Mouse (Mus musculus) embryonic facial prominence, embryonic 10.5 days (tissue): Measurements from ENCODE around the gene Myh9. TPM values are rescaled to one million over a fixed set of nuclear protein-coding genes. Genes with fewer than 3 reads are reported as not detected.

Experiments used
- DNase-seq: peaks from one replicate; pipeline ENCODE4 v3.0.0-alpha.2; 2017; ENCODE audit warnings: low spot score
- H3K27ac ChIP-seq: fragments of 300-500 bp; sonication (generic); replicated peaks from 2 replicates; pipeline ENCODE4 v1.5.1; 2016; ENCODE audit warnings: mild to moderate bottlenecking
- H3K27me3 ChIP-seq: fragments of 300-500 bp; sonication (generic); replicated peaks from 2 replicates; pipeline ENCODE4 v1.6.1; 2016; ENCODE audit warnings: low read depth, mild to moderate bottlenecking; ENCODE audit not compliant: poor library complexity, severe bottlenecking
- H3K36me3 ChIP-seq: fragments of 300-500 bp; sonication (generic); replicated peaks from 2 replicates; pipeline ENCODE4 v1.6.1; 2016; ENCODE audit warnings: mild to moderate bottlenecking, moderate library complexity
- H3K4me1 ChIP-seq: fragments of 300-500 bp; sonication (generic); 2 replicates; pipeline ENCODE4 v1.6.1; 2016
- H3K4me3 ChIP-seq: fragments of 300-500 bp; sonication (generic); 2 replicates; pipeline ENCODE4 v1.5.1; 2016; ENCODE audit warnings: mild to moderate bottlenecking, moderate library complexity
- H3K9me3 ChIP-seq: fragments of 300-500 bp; sonication (generic); 2 replicates; pipeline ENCODE4 v1.6.1; 2016; ENCODE audit warnings: mild to moderate bottlenecking
- WGBS: fragments of 180-500 bp; shearing (Covaris S2); methylation state at CpG from one replicate; pipeline ENCODE4 v1.1.7; 2016; 5-methylcytosine and 5-hydroxymethylcytosine counted together
- polyA plus RNA-seq: library from polyadenylated mRNA; unstranded; fragments of >200 nt; fragmentation: Nextera tagmentation; extraction: Ambion mirVana; gene quantifications from 2 replicates; pipeline ENCODE4 v1.2.1, GENCODE M21; 2016

Myh9 gene
- polyA plus RNA-seq, 1 experiment from 2014 or later: 46.9 TPM

DNA sequence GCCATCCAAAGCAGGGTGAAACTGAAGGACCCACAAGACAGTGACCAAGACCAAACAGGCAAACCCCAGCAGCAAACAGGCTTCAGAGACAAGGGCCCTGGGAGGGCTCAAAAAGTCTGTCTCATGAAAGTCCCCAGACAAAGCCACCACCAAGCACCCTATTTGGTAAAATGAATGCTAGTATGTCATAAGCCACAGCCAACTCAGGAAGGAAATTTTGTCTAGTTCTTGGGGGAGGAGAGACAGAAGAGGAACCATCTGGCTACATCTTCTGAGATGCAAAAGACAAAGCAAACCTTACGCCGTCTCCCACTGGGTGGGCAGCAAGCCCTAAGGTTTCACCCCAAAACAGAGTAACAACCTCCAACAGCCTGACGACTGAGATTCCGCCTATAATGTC lies 36.3 kb downstream of the Myh9 start:
- no peak overlapping the region for H3K27ac ChIP-seq
- no peaks in the 10 kb centered on the region for H3K27me3 ChIP-seq
- peaks cover 99% of the 10 kb centered on the region for H3K36me3 ChIP-seq
- no peak for DNase-seq
- 89% methylated on average over 4 of the region's 4 CpGs for WGBS
- H3K4me1 ChIP-seq: peaks cover 46% of the 10 kb centered on the region
- no peak overlapping the region for H3K4me3 ChIP-seq
- no peaks in the 10 kb centered on the region for H3K9me3 ChIP-seq

DNA sequence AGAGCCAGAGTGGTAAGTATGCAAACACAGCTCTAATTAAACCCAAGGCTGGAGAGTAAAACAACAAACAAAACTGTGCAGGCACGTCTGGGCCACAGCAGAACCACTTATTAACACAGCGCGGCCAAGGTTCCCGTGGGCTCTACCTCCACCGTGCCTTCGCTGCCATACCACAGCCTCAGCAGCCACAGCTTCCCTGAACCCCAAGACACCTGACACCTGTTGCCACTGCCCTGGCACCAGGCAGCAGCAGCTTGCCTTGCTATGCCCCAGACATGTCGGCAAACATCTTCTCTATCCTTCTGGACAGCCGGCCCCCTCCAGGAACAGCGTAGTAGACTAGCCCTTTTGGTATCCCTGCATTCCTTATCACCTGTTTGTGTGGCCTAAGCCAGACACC lies 37.0 kb downstream of the Myh9 start:
- Histone ChIP-seq H3K36me3 (peaks cover 96% of the 10 kb centered on the region), H3K4me3 (no peak overlapping the region), H3K27ac (peak overlapping the region; percentile 40; the same call in 1 of the 2 replicates), H3K27me3 (no peaks in the 10 kb centered on the region), H3K4me1 (peaks cover 47% of the 10 kb centered on the region), H3K9me3 (no peaks in the 10 kb centered on the region)
- 78% methylated on average over 9 of the region's 9 CpGs for WGBS
- DNase-seq: no peak

DNA sequence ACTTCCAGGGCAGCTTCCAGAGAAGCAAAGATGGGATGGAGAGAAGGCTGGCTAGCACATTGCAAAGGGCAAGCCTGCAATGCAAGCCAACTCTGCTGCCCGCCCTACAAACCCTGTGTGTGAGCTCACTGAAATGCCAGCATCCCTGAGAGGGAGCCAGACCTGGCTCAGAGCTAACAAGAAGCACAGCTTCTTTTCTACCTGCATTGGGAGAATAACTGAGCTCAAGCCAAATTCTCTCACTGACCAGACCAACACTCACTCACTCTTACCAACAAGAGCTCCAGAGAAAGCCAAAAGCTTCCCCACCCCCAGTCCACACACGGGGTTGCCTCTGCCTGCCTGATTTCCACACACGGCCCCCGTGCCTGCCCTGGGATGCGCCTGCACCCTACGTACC lies 37.5 kb downstream of the Myh9 start:
- Histone ChIP-seq H3K9me3 (no peaks in the 10 kb centered on the region), H3K36me3 (peaks cover 91% of the 10 kb centered on the region), H3K27me3 (no peaks in the 10 kb centered on the region), H3K4me3 (no peak overlapping the region), H3K27ac (peak overlapping the region; percentile 40), H3K4me1 (peaks cover 52% of the 10 kb centered on the region)
- DNase-seq: no peak
- 85% methylated on average over 6 of the region's 6 CpGs for WGBS

DNA sequence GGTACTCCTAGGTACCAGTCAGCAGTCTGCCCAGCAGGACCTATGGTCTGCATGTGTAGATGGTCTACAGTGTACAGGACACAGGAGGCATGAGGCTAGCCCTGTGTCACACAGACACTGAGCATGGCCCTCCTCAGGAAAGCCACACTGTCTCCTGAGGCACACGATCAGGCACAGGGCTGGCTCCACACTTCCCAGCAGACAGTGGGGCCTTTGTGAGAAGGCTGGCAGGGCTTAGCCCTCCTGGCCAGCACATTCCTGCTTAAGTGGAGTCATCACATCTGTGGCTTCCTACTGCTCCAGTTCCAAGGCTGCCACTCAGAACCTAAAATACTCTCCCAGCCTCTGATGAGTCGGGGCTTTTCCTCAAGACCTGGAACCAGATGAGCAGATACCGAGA lies 38.2 kb downstream of the Myh9 start:
- no peaks in the 10 kb centered on the region for H3K27me3 ChIP-seq
- no peak overlapping the region for H3K4me3 ChIP-seq
- H3K9me3 ChIP-seq: no peaks in the 10 kb centered on the region
- no peak for DNase-seq
- 39% methylated on average over 3 of the region's 3 CpGs for WGBS
- H3K27ac ChIP-seq: peak overlapping the region; percentile 66
- H3K4me1 ChIP-seq: peaks cover 59% of the 10 kb centered on the region
- H3K36me3 ChIP-seq: peaks cover 85% of the 10 kb centered on the region

DNA sequence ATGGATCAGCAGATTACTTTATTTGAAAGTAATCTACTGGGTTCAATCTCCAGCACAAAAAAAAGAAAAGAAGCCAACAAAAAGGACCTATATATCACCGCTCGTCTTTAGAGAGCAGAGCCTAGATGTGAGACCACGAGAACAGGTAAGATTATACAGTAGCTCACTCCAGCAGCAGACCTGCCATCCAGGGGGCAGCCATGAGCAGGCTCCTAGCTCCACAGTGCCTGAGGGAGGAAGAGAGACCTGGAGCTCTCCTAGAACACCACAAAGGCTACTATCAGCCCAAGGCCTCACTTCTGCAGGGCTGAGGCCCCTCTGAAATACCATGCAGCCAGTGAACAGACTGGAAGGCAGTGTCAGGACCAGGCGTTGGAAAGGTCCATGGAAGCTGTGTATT lies 39.0 kb downstream of the Myh9 start:
- Histone ChIP-seq H3K4me1 (peaks cover 66% of the 10 kb centered on the region), H3K36me3 (peaks cover 78% of the 10 kb centered on the region), H3K27me3 (no peaks in the 10 kb centered on the region), H3K27ac (peak overlapping the region; percentile 66), H3K9me3 (no peaks in the 10 kb centered on the region), H3K4me3 (no peak overlapping the region)
- 85% methylated on average over 4 of the region's 4 CpGs for WGBS
- DNase-seq: no peak

DNA sequence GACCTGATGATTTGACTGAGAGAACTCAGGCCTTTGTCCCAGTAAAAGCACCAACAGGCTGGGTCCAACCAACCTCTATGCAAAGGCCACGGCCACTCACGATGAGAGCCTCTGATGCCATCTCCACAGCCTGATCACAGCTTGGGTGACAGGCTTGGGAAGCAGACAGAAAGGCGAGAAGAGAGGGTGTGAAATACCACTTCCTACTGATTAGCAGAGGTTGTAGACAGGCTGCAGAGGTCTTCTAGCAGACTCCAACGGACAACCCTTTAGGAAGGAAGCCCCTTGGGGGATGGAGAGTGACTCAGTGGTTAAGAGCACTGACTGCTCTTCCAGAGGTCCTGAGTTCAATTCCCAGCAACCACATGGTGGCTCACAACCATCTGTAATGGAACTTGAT lies 40.8 kb downstream of the Myh9 start:
- H3K4me1 ChIP-seq: peaks cover 80% of the 10 kb centered on the region
- peaks cover 78% of the 10 kb centered on the region for H3K36me3 ChIP-seq
- H3K4me3 ChIP-seq: no peak overlapping the region
- H3K9me3 ChIP-seq: no peaks in the 10 kb centered on the region
- 76% methylated on average over 4 of the region's 4 CpGs for WGBS
- no peak for DNase-seq
- no peaks in the 10 kb centered on the region for H3K27me3 ChIP-seq
- H3K27ac ChIP-seq: peak overlapping the region; percentile 86

DNA sequence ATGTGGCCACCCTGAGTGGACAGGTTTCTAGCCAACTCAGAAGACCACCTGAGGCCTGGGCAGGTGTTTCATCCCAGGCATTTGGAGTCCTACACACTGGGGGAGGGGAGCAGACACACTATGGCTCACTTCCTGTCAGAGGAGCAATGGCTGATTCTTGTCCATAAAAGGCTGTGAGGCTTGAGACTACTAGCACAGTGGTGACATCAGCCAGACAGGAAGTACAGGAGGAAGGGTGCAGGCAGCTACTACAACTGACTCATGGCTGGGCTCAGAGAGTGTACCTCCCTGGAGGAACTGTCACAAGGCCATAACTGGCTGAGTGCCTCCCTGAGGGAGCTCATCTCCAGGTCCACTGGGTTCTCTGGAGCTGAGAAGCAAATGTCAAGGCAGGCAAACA lies 41.5 kb downstream of the Myh9 start:
- H3K36me3 ChIP-seq: peaks cover 78% of the 10 kb centered on the region
- H3K9me3 ChIP-seq: no peaks in the 10 kb centered on the region
- H3K4me1 ChIP-seq: peaks cover 76% of the 10 kb centered on the region
- H3K27me3 ChIP-seq: no peaks in the 10 kb centered on the region
- H3K4me3 ChIP-seq: 0 out of 2 replicates have a peak overlapping the region, but pooled peaks have one; percentile 2
- DNase-seq: no peak
- H3K27ac ChIP-seq: peak overlapping the region; percentile 86

DNA sequence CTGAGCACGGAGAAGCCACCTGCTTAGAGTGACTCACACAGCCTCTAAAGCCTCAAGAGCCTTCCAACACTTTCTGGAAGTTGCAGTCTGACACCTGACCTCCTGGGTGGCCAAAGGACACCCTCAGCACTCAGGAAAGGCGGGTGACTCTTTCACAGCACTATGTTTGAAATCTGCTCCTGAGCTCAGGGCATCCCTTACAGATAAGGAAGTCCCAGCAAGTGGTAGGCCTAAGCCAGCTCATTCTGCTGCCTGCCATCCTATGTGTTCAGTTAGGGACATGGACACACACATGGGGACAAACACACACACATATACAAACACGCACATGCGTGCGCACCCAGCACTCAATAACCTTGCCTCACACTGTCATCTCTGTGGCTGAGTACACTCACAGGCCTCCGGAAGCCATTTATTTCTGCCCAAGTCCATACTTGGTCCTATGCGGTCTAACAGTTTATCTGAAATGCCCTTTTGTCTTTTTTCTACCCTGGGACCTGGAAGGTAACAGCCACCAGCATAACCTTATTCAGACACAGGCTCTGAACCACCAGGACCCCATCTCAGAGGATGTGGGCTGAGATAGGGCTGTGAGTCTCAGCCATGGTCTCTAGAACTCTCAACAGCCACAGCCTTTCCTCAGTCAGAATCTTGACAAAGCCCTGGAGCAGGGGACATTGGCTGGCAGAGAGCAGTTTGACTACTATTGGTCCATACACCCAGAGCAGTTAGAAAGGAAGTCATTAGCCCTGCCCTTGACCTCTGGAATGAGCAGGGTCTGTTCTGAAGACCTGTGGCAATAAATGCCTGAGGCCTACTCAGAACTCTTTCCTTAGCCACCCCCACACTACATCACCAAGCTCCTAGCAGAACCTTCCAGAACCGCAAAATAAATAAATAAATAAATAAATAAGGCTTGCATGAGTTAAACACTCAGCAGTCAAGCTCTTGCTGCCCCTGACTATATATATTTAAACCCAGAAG lies 42.2 kb downstream of the Myh9 start:
- WGBS: 80% methylated on average over 8 of the region's 8 CpGs
- Histone ChIP-seq H3K4me3 (no peak overlapping the region), H3K36me3 (peaks cover 78% of the 10 kb centered on the region), H3K27me3 (no peaks in the 10 kb centered on the region), H3K27ac (peak overlapping the region; percentile 86), H3K9me3 (no peaks in the 10 kb centered on the region), H3K4me1 (peaks cover 71% of the 10 kb centered on the region)
- DNase-seq: no peak

DNA sequence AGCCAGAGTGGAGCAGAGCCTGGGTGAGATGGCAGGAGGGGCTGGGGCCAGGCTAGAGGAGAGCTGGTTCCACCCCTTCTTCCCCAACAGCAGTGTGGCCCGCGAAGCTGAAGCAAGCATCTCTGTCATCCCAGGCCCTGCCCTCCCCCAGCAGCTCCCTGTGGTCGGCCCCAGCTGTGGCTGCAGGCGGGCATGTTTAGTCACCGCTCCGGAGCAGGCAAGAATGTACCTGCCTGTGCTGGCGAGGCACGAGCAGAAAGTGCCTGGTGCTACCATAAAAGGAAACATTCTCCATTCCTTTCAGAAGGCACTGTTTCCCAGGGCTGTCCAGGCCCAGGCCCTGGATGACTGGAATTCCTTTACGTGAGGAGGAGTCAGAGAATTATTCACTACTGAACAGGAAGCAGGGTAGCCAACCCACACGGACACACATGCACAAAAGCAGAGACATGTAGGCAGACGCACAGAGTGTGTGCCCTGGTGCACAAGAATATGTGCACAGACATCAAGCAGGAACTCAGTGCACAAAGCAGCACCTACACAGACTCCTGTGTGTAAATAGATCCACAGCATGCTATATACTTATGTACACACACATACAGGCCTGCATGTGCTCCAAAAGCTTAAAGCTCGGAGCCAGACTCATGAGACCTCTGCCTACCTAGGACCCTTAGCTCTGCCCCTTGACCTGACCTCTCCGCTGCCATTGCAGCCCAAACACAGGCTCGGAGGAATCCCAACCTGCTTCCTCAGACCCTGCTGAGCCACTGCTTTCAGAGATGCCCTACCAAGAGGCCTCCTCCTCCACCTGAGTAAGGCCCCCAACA lies 43.1 kb downstream of the Myh9 start:
- DNase-seq: peak; percentile 85
- peaks cover 62% of the 10 kb centered on the region for H3K4me1 ChIP-seq
- 14% methylated on average over 14 of the region's 14 CpGs for WGBS
- no peaks in the 10 kb centered on the region for H3K27me3 ChIP-seq
- H3K4me3 ChIP-seq: no peak overlapping the region
- H3K36me3 ChIP-seq: peaks cover 78% of the 10 kb centered on the region
- peak overlapping the region; percentile 86 for H3K27ac ChIP-seq
- H3K9me3 ChIP-seq: no peaks in the 10 kb centered on the region

DNA sequence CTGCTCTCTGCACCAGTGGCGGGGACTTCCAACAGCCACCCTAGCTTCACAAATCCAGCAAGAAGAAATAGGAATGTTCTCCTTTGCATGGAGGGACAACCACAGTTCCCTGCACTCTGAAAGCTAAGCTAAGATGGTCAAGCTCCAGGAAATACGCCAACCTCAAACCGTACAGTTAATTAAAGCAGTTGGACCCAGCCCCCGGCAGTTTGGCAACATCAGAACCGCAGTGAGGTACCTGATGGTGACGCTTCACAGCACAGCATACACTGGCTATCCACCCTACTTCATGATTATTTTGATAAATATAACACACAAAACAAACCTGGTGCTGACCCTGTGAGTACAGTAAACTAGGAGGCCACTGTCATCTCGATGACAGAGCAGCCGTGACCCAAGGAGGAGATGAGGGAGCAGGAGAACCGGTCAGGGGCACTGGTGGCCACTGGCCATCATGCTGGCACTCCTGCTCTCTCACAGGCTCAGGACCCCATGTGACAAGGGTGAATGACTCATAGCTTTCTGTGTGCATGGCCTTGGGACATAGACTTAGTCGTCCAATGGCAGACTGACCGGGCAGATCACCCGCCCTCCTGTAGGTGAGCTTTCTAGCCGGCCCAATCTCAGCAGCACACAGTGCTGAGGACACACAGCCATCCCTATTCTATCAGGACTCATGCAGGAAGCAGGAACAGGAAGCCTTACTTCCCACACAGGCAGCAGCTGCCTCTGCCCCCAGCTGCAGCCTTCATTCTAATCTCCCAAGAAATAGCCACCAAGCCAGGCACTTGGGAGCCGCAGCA lies 44.2 kb downstream of the Myh9 start:
- Histone ChIP-seq H3K36me3 (peaks cover 78% of the 10 kb centered on the region), H3K27ac (peak overlapping the region; percentile 86), H3K4me3 (no peak overlapping the region), H3K4me1 (peaks cover 52% of the 10 kb centered on the region), H3K9me3 (no peaks in the 10 kb centered on the region), H3K27me3 (no peaks in the 10 kb centered on the region)
- no peak for DNase-seq
- 87% methylated on average over 14 of the region's 14 CpGs for WGBS

DNA sequence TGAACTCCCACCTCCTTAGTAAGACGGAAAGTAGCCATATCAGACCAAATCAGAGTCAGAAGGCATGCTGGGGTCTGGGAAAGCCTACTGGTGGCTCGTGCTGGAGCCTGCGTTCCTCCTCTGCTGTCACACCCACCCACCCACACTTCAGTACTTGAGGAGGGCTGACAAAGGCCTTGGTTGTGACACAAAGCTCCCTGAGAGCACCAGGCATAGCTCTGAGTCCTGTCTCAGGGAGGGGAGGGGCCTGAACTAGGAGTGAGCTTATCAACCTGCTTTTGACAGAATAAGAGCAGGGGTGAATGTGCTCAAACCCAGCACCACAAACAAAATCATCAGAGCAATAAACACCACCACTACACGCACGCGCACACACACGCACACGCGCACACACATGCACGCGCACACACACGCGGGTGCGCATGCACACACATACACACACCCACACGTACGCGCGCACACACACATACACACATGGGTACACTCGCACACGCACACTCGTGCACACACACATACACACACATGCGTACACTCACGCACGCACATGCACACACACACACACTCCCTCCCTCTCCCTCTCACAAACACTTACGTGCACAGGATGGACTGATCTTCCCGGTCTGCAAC lies 45.5 kb downstream of the Myh9 start:
- Histone ChIP-seq H3K36me3 (peaks cover 76% of the 10 kb centered on the region), H3K4me3 (no peak overlapping the region), H3K27me3 (no peaks in the 10 kb centered on the region), H3K27ac (peak overlapping the region; percentile 51; the same call in 1 of the 2 replicates), H3K4me1 (peaks cover 47% of the 10 kb centered on the region), H3K9me3 (no peaks in the 10 kb centered on the region)
- 94% methylated on average over 26 of the region's 26 CpGs for WGBS
- DNase-seq: no peak
